In the genomic region with DNA sequence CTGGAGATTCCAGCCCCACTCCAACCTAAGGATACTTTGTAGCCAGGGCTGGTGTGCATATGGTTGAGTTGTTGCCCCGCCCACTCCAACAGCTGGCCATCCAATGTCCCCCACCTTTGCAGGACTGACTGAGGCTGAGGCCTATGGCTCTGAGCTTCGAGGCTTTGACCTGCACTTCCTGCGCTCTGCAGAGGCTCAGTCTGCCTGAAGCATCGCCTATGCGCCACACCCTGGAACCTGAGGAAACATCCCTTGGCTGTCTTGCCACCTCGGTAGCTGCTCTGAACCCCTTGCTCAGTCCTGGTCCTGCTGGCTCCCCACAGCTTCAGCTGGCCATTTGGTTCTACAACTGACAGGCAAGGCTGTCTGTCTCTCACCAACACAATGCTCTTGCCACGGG, we compare ENCODE assay signal across 12 mouse cellular contexts. TPM values are rescaled to one million over a fixed set of nuclear protein-coding genes. Genes with fewer than 3 reads are reported as not detected.
DNase-seq lines count a peak whose midpoint lies in the region; ATAC-seq lines count a peak whose summit lies in the region.
"Had no signal": no experiment of that assay in that cellular context is flagged by ENCODE, and none has a peak within 500 bp of the region (broad histone marks: within the 10 kb centered on the region; RNA-seq: fewer than 3 reads in every experiment).

No protein-coding gene starts in this region.

- no peaks in the 10 kb centered on the region for H3K9me3 ChIP-seq in heart, embryonic 16.5 days (replicated peaks; ENCODE audit: control insufficient read depth, low read length)
- no peaks in the 10 kb centered on the region for H3K9me3 ChIP-seq in lung, embryonic 15.5 days
- no peaks in the 10 kb centered on the region for H3K9me3 ChIP-seq in limb, embryonic 15.5 days

- no peak for DNase-seq in heart, adult 8-10 months (ENCODE audit: low spot score)
- DNase-seq in lung, postnatal 25 days (ENCODE audit: low spot score) = no peak
- DNase-seq: cerebellum, adult 18-20 months; kidney, adult 8-10 months; retina, postnatal 1 day had no signal

- no peaks in the 10 kb centered on the region for H3K27me3 ChIP-seq in heart, embryonic 16.5 days (ENCODE audit: control insufficient read depth, insufficient read depth, low read length)
- peaks cover 8% of the 10 kb centered on the region; the same call in 1 of the 2 replicates for H3K27me3 ChIP-seq in lung, embryonic 15.5 days
- H3K27me3 ChIP-seq in limb, embryonic 15.5 days = no peaks in the 10 kb centered on the region

- H3K4me2 ChIP-seq in heart, embryonic 16.5 days (ENCODE audit: low read depth, low read length) = no peak overlapping the region
- no peak overlapping the region for H3K4me2 ChIP-seq in lung, embryonic 15.5 days
- no peak overlapping the region for H3K4me2 ChIP-seq in limb, embryonic 15.5 days

- no peak for ATAC-seq in heart, embryonic 16.5 days (replicated peaks; ENCODE audit: extremely low read depth, insufficient read depth, low FRiP score)
- ATAC-seq in lung, embryonic 15.5 days (ENCODE audit: borderline replicate concordance, extremely low read depth, low FRiP score, low TSS enrichment) = no peak
- ATAC-seq in limb, embryonic 15.5 days (ENCODE audit: insufficient number of reproducible peaks, low FRiP score, low TSS enrichment, low read depth) = no peak
- no peak for ATAC-seq in erythroblast, adult 5-6 weeks (replicated peaks; ENCODE audit: low FRiP score, poor library complexity, severe bottlenecking)
- ATAC-seq: forebrain, embryonic 16.5 days had no signal

- H3K4me3 ChIP-seq in heart, embryonic 16.5 days (ENCODE audit: low read length) = no peak overlapping the region
- no peak overlapping the region for H3K4me3 ChIP-seq in lung, embryonic 15.5 days
- no peak overlapping the region for H3K4me3 ChIP-seq in brown adipose tissue, adult 24 weeks (ENCODE audit: insufficient read depth, low read depth, low read length)
- no peak overlapping the region for H3K4me3 ChIP-seq in limb, embryonic 15.5 days

- 69% methylated on average over 7 of the region's 7 CpGs for WGBS in heart, embryonic 16.5 days
- 58% methylated on average over 7 of the region's 7 CpGs for WGBS in lung, embryonic 15.5 days
- WGBS in limb, embryonic 15.5 days = 62% methylated on average over 7 of the region's 7 CpGs

- peak overlapping the region; percentile 25; the same call in 1 of the 2 replicates for H3K9ac ChIP-seq in heart, embryonic 16.5 days (ENCODE audit: low read length)
- no peak overlapping the region for H3K9ac ChIP-seq in lung, embryonic 15.5 days
- H3K9ac ChIP-seq in limb, embryonic 15.5 days = no peak overlapping the region
- H3K9ac ChIP-seq: liver, embryonic 14.5 days had no signal

- H3K36me3 ChIP-seq in heart, embryonic 16.5 days (ENCODE audit: control insufficient read depth, insufficient read depth) = no peaks in the 10 kb centered on the region
- H3K36me3 ChIP-seq in lung, embryonic 15.5 days = no peaks in the 10 kb centered on the region
- H3K36me3 ChIP-seq in limb, embryonic 15.5 days = no peaks in the 10 kb centered on the region

- peaks cover 63% of the 10 kb centered on the region for H3K4me1 ChIP-seq in heart, embryonic 16.5 days (ENCODE audit: control insufficient read depth, insufficient read depth, low read length)
- H3K4me1 ChIP-seq in lung, embryonic 15.5 days = peaks cover 53% of the 10 kb centered on the region
- H3K4me1 ChIP-seq in brown adipose tissue, adult 24 weeks (ENCODE audit: control insufficient read depth, insufficient read depth, insufficient read length, low read length) = no peaks in the 10 kb centered on the region
- H3K4me1 ChIP-seq in limb, embryonic 15.5 days = peaks cover 81% of the 10 kb centered on the region

- H3K27ac ChIP-seq in heart, embryonic 16.5 days (ENCODE audit: low read length) = no peak overlapping the region
- H3K27ac ChIP-seq in lung, embryonic 15.5 days = 0 out of 2 replicates have a peak overlapping the region, but pooled peaks have one; percentile 0
- H3K27ac ChIP-seq in brown adipose tissue, adult 24 weeks (replicated peaks; ENCODE audit: low read depth, low read length) = peak overlapping the region; percentile 52; the same call in 1 of the 2 replicates
- peak overlapping the region; percentile 35; the same call in 1 of the 2 replicates for H3K27ac ChIP-seq in limb, embryonic 15.5 days
- H3K27ac ChIP-seq: liver, embryonic 14.5 days had no signal

RNA-seq across cellular contexts. Expression of gene Nfatc2, which starts 24.1 kb away (rescaled TPM):
- polyA plus RNA-seq in heart, embryonic 16.5 days (2015; fragmentation: Nextera tagmentation; extraction: Ambion mirVana) = 10.0 and 10.9 TPM in 2 replicates
- total RNA-seq in heart, adult 8-10 months (2022) = 10 to 100 TPM in 3 of 4 experiments, 1 to 10 TPM in 1; 9.8 to 19.2 (median 16.3) TPM
- 1.2 and 1.8 TPM in 2 replicates for polyA plus RNA-seq in lung, embryonic 15.5 days (2015; fragmentation: Nextera tagmentation; extraction: Ambion mirVana)
- polyA plus RNA-seq in brown adipose tissue, adult 24 weeks (2012; ENCODE audit: insufficient read depth, insufficient read length, missing spikeins) = 0.91 and 1.3 TPM in 2 replicates
- polyA plus RNA-seq in limb, embryonic 15.5 days (2015; fragmentation: Nextera tagmentation; extraction: Ambion mirVana) = 6.2 and 8.9 TPM in 2 replicates
- total RNA-seq in erythroblast, adult 5-6 weeks (2015; ENCODE audit: low replicate concordance) = 0.63 and 6.5 TPM in 2 replicates
- total RNA-seq in erythroblast, adult 5-6 weeks (2017; ENCODE audit: low replicate concordance) = 0.43 and 1.1 TPM in 2 replicates
